In genomic region chr17:49171252-49172047, GRCm38 (mm10) we compare ENCODE assay signal across 8 mouse cellular contexts.
DNase-seq lines count a peak whose midpoint lies in the region; ATAC-seq and TF ChIP-seq lines count a peak whose summit lies in the region.

No protein-coding gene starts in this region.

- WGBS in kidney, embryonic 14.5 days: 2% methylated on average over 20 of the region's 20 CpGs
- WGBS in heart, embryonic 11.5 days (ENCODE audit: insufficient replicate concordance): 10% methylated on average over 20 of the region's 20 CpGs
- whole genome bisulfite sequencing in stomach, embryonic 15.5 days: 4% methylated on average over 20 of the region's 20 CpGs

- ATAC-seq in kidney, embryonic 14.5 days (ENCODE audit: low FRiP score, low TSS enrichment): no peak
- ATAC-seq in heart, embryonic 11.5 days (replicated peaks; ENCODE audit: insufficient number of reproducible peaks, low FRiP score, low TSS enrichment): no peak
- ATAC-seq in megakaryocyte-erythroid progenitor cell, adult 5-6 weeks (replicated peaks; ENCODE audit: low FRiP score, low TSS enrichment, poor library complexity, severe bottlenecking): peak; percentile 76
- ATAC-seq in stomach, embryonic 15.5 days (ENCODE audit: insufficient read depth, low FRiP score, low read depth): peak; percentile 35; the same call in 1 of the 2 replicates

- TF ChIP-seq POLR2A in cortical plate, adult 2 months (IDR thresholded peaks at IDR 0.05; ENCODE audit: extremely low read depth, insufficient read depth, low read length): no peak

- H3K4me2 ChIP-seq in kidney, embryonic 14.5 days (replicated peaks; ENCODE audit: low read depth, low read length): peak overlapping the region; percentile 62
- peak overlapping the region; percentile 73 for H3K4me2 ChIP-seq in heart, embryonic 11.5 days
- H3K4me2 ChIP-seq in stomach, embryonic 15.5 days: peak overlapping the region; percentile 80

- H3K36me3 ChIP-seq in kidney, embryonic 14.5 days (ENCODE audit: control insufficient read depth, insufficient read depth, low read length): no peaks in the 10 kb centered on the region
- no peaks in the 10 kb centered on the region for H3K36me3 ChIP-seq in heart, embryonic 11.5 days (ENCODE audit: control insufficient read depth, insufficient read depth, low read length)
- no peaks in the 10 kb centered on the region for H3K36me3 ChIP-seq in stomach, embryonic 15.5 days

- peak overlapping the region; percentile 40 for H3K4me3 ChIP-seq in kidney, embryonic 14.5 days (ENCODE audit: low read length)
- H3K4me3 ChIP-seq in cortical plate, adult 2 months (ENCODE audit: insufficient read depth, low read length): 0 out of 2 replicates have a peak overlapping the region, but pooled peaks have one; percentile 15
- peak overlapping the region; percentile 34 for H3K4me3 ChIP-seq in heart, embryonic 11.5 days (ENCODE audit: low read depth, low read length)
- H3K4me3 ChIP-seq in stomach, embryonic 15.5 days (replicated peaks): peak overlapping the region; percentile 38

- H3K27ac ChIP-seq in kidney, embryonic 14.5 days (ENCODE audit: low read depth, low read length): no peak overlapping the region
- no peak overlapping the region for H3K27ac ChIP-seq in cortical plate, adult 2 months (ENCODE audit: insufficient read depth, low read length)
- H3K27ac ChIP-seq in heart, embryonic 11.5 days (ENCODE audit: low read depth, low read length): no peak overlapping the region
- H3K27ac ChIP-seq in stomach, embryonic 15.5 days: no peak overlapping the region

- H3K27me3 ChIP-seq in kidney, embryonic 14.5 days (ENCODE audit: control insufficient read depth, insufficient read depth, low read length): peaks cover 8% of the 10 kb centered on the region; the same call in 1 of the 2 replicates
- peaks cover 43% of the 10 kb centered on the region for H3K27me3 ChIP-seq in heart, embryonic 11.5 days (ENCODE audit: control insufficient read depth, insufficient read depth, low read length)
- 0 out of 2 replicates have a peak, but pooled peaks cover 13% of the 10 kb centered on the region for H3K27me3 ChIP-seq in stomach, embryonic 15.5 days (replicated peaks)

- DNase-seq in kidney, adult 9 months: no peak
- DNase-seq in kidney, postnatal 14 days: peak; percentile 40
- DNase-seq in layer of hippocampus, adult 9-10 months (ENCODE audit: low spot score): no peak

- peak overlapping the region; percentile 34; the same call in 1 of the 2 replicates for H3K9ac ChIP-seq in kidney, embryonic 14.5 days (ENCODE audit: low read depth, low read length)
- H3K9ac ChIP-seq in heart, embryonic 11.5 days (ENCODE audit: low read depth, low read length): no peak overlapping the region
- 0 out of 2 replicates have a peak overlapping the region, but pooled peaks have one; percentile 16 for H3K9ac ChIP-seq in stomach, embryonic 15.5 days

- no peaks in the 10 kb centered on the region for H3K9me3 ChIP-seq in kidney, embryonic 14.5 days (ENCODE audit: control insufficient read depth, low read length)
- H3K9me3 ChIP-seq in heart, embryonic 11.5 days (replicated peaks; ENCODE audit: control insufficient read depth, low read length): no peaks in the 10 kb centered on the region
- H3K9me3 ChIP-seq in stomach, embryonic 15.5 days: no peaks in the 10 kb centered on the region

- peaks cover 10% of the 10 kb centered on the region; the same call in 1 of the 2 replicates for H3K4me1 ChIP-seq in kidney, embryonic 14.5 days (ENCODE audit: control insufficient read depth, insufficient read depth, low read length)
- 0 out of 2 replicates have a peak, but pooled peaks cover 2% of the 10 kb centered on the region for H3K4me1 ChIP-seq in cortical plate, adult 2 months (ENCODE audit: control insufficient read depth, insufficient read depth, low read length)
- peaks cover 9% of the 10 kb centered on the region; the same call in 1 of the 2 replicates for H3K4me1 ChIP-seq in heart, embryonic 11.5 days (ENCODE audit: control insufficient read depth, insufficient read depth, low read length)
- H3K4me1 ChIP-seq in stomach, embryonic 15.5 days: 0 out of 2 replicates have a peak, but pooled peaks cover 3% of the 10 kb centered on the region

- no peak for TF ChIP-seq CTCF in cortical plate, adult 2 months (IDR thresholded peaks at IDR 0.05; ENCODE audit: extremely low read depth, insufficient read depth, low read length)

Comparison
In these comparisons a context has a peak if more than half of its experiments do, and no peak if none do; other contexts are left out.
1. ATAC-seq: peak in megakaryocyte-erythroid progenitor cell, adult 5-6 weeks (single experiment) and stomach, embryonic 15.5 days (single experiment); none in kidney, embryonic 14.5 days (single experiment) and heart, embryonic 11.5 days (single experiment).
2. Peak in every context shown above with its lines, with median percentiles within 50 percentile points of each other: H3K4me2 ChIP-seq and H3K4me3 ChIP-seq.